Mouse (Mus musculus) neural tube, embryonic 12.5 days (tissue): Measurements from ENCODE around the gene Nat8f7. TPM values are rescaled to one million over a fixed set of nuclear protein-coding genes. Genes with fewer than 3 reads are reported as not detected.
"Not testable (repeated sequence)": the region's sequence is repeated elsewhere in the genome, so short reads cannot be mapped to it uniquely, and the experiment has no call there.

Source experiments
- ATAC-seq: fragments of 200-750 bp; cut with Nextera tagmentation; 2 replicates; pipeline ENCODE4 v1.8.0; 2017; ENCODE audit warnings: low read depth, mild to moderate bottlenecking, moderate TSS enrichment, moderate library complexity; ENCODE audit not compliant: low FRiP score
- H3K27ac ChIP-seq: fragments of 300-500 bp; sonication (generic); 2 replicates; pipeline ENCODE4 v1.5.1; 2016
- H3K27me3 ChIP-seq: fragments of 300-500 bp; sonication (generic); replicated peaks from 2 replicates; pipeline ENCODE4 v1.6.1; 2016; ENCODE audit warnings: mild to moderate bottlenecking
- H3K36me3 ChIP-seq: fragments of 300-500 bp; sonication (generic); 2 replicates; pipeline ENCODE4 v1.6.1; 2016; ENCODE audit warnings: mild to moderate bottlenecking
- H3K4me1 ChIP-seq: fragments of 300-500 bp; sonication (generic); 2 replicates; pipeline ENCODE4 v1.6.1; 2016
- H3K4me2 ChIP-seq: fragments of 300-500 bp; sonication (generic); replicated peaks from 2 replicates; pipeline ENCODE4 v1.6.1; 2016; ENCODE audit warnings: mild to moderate bottlenecking
- H3K4me3 ChIP-seq: fragments of 300-500 bp; sonication (generic); 2 replicates; pipeline ENCODE4 v1.5.1; 2016
- H3K9ac ChIP-seq: fragments of 300-500 bp; sonication (generic); 2 replicates; pipeline ENCODE4 v1.6.1; 2016; ENCODE audit warnings: mild to moderate bottlenecking
- H3K9me3 ChIP-seq: fragments of 300-500 bp; sonication (generic); 2 replicates; pipeline ENCODE4 v1.6.1; 2016; ENCODE audit warnings: mild to moderate bottlenecking
- WGBS: fragments of 180-500 bp; shearing (Covaris S2); methylation state at CpG from one replicate; pipeline ENCODE4 v1.1.7; 2016; 5-methylcytosine and 5-hydroxymethylcytosine counted together
- microRNA-seq: library from miRNA; unstranded; fragments of <30 nt; microRNA quantifications from one replicate; pipeline ENCODE4, GENCODE M21; 2017
- polyA plus RNA-seq: library from polyadenylated mRNA; unstranded; fragments of >200 nt; fragmentation: Nextera tagmentation; extraction: Ambion mirVana; gene quantifications from 2 replicates; pipeline ENCODE4 v1.2.1, GENCODE M21; 2016

Gene Nat8f7
- not detected in 2 replicates for polyA plus RNA-seq

DNA sequence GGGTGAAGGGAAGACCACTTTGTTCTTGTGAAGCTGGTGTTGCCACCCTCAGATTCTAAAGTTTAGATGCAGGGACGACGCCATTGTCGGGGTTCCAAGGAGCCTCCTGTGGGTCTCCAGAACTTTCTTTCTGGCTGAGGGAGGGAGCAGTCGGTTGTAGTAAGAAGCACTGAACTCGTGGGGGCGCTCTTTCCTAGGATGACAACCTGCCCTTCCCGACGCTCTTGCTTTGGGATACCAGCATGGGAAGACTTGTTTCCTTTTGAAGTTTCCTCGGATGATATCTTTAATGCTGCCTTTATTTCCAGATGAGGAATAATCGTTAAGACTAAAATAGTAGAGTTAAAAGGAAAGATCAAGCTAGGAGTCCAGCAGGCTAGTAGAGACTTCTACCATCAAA is at the start of gene Nat8f7:
Gene Nat8f7 (minus strand): TSS at position 101 of the 400 bp plus-strand sequence.
- H3K36me3 ChIP-seq, H3K4me2 ChIP-seq, H3K4me1 ChIP-seq, H3K9ac ChIP-seq, H3K27me3 ChIP-seq, H3K9me3 ChIP-seq, H3K4me3 ChIP-seq, H3K27ac ChIP-seq, ATAC-seq: not testable (repeated sequence)
- WGBS: 84% methylated on average over 10 of the region's 10 CpGs

GRCm38 (mm10) chr6:85762678-85763077 is 49.7 kb upstream of the Nat8f7 start:
- ATAC-seq: not testable (repeated sequence)
- WGBS: 82% methylated on average over 2 of the region's 2 CpGs

GRCm38 (mm10) chr6:85755705-85756249 is 42.8 kb upstream of the Nat8f7 start:
- ATAC-seq, H3K9me3 ChIP-seq, H3K4me3 ChIP-seq, H3K27me3 ChIP-seq, H3K27ac ChIP-seq, H3K4me2 ChIP-seq, H3K4me1 ChIP-seq, H3K36me3 ChIP-seq, H3K9ac ChIP-seq: not testable (repeated sequence)
- 78% methylated on average over 4 of the region's 6 CpGs for WGBS

More at GRCm38 (mm10) chr6:85762678-85763077, 49.7 kb upstream of the Nat8f7 start:
- not testable (repeated sequence) for H3K9ac ChIP-seq, H3K27ac ChIP-seq, H3K4me1 ChIP-seq, H3K9me3 ChIP-seq, H3K27me3 ChIP-seq, H3K36me3 ChIP-seq, H3K4me3 ChIP-seq, H3K4me2 ChIP-seq

- not testable (repeated sequence) for H3K9ac ChIP-seq, H3K4me1 ChIP-seq, H3K27me3 ChIP-seq, ATAC-seq, H3K27ac ChIP-seq, H3K9me3 ChIP-seq, H3K36me3 ChIP-seq, H3K4me2 ChIP-seq, H3K4me3 ChIP-seq
- WGBS: 88% methylated on average over 1 of the region's 1 CpGs
Observed at GRCm38 (mm10) chr6:85709607-85710006, 3.4 kb downstream of the Nat8f7 start.

- WGBS: 92% methylated on average over 5 of the region's 5 CpGs
- not testable (repeated sequence) for H3K4me1 ChIP-seq
Observed at GRCm38 (mm10) chr6:85709206-85709605, 3.8 kb downstream of the Nat8f7 start.

DNA sequence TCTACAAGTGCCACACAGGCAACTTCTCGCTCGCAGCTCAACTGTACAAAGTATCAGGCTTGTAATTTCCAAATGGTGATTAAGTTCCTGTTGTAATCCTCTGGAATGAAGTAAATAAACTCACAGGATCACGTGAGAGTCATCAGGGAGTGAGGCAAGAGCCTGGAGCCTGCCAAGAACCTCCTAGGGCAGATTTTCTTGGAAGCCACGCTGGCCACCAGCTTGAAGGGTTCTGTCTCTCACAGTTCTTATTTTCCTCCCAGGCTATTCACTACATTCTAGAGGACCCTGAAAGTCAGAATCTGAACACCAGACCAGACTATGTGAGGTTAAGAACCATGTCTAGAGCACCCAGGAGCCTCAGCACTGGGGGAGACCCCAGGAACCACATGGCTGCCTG is 11.1 kb downstream of the Nat8f7 start:
- not testable (repeated sequence) for ATAC-seq, H3K27ac ChIP-seq, H3K9ac ChIP-seq, H3K9me3 ChIP-seq, H3K27me3 ChIP-seq, H3K4me3 ChIP-seq, H3K36me3 ChIP-seq, H3K4me2 ChIP-seq, H3K4me1 ChIP-seq
- 87% methylated on average over 2 of the region's 4 CpGs for WGBS

More at GRCm38 (mm10) chr6:85709206-85709605, 3.8 kb downstream of the Nat8f7 start:
- not testable (repeated sequence) for H3K27ac ChIP-seq, H3K4me3 ChIP-seq, ATAC-seq, H3K9me3 ChIP-seq, H3K36me3 ChIP-seq, H3K27me3 ChIP-seq, H3K9ac ChIP-seq, H3K4me2 ChIP-seq

Small RNAs within 50 kb of the gene (microRNA-seq; reads per million reads assigned to microRNA genes)
- not detected for gene Gm27317

Other genes starting within 250 kb of the Nat8f7 start
- 2.6 and 2.7 TPM in 2 replicates for gene Fbxo41, start 210.2 kb downstream of the Nat8f7 start, polyA plus RNA-seq
- gene Egr4, start 199.6 kb downstream of the Nat8f7 start, polyA plus RNA-seq: not detected in 2 replicates
- 5.9 and 6.7 TPM in 2 replicates for gene Alms1, start 125.7 kb downstream of the Nat8f7 start, polyA plus RNA-seq
- gene Nat8f3, start 52.5 kb upstream of the Nat8f7 start, polyA plus RNA-seq: 0.29 TPM in 1 of 2 replicates, not detected in the other
- not detected in 2 replicates for gene Nat8f6, start 107.7 kb upstream of the Nat8f7 start, polyA plus RNA-seq
- not detected in 2 replicates for gene Nat8f5, start 107.8 kb upstream of the Nat8f7 start, polyA plus RNA-seq
- not detected in 2 replicates for gene Nat8, start 118.9 kb upstream of the Nat8f7 start, polyA plus RNA-seq
- gene Nat8f2, start 156.0 kb upstream of the Nat8f7 start, polyA plus RNA-seq: not detected in 2 replicates
- gene Nat8f4, start 191.7 kb upstream of the Nat8f7 start, polyA plus RNA-seq: 4.6 TPM in 2 replicates
- gene Tprkb, start 198.7 kb upstream of the Nat8f7 start, polyA plus RNA-seq: 41.2 and 41.4 TPM in 2 replicates
- 9.6 and 9.9 TPM in 2 replicates for gene Nat8f1, start 202.5 kb upstream of the Nat8f7 start, polyA plus RNA-seq
- gene Dusp11, start 248.5 kb upstream of the Nat8f7 start, polyA plus RNA-seq: 48.8 and 56.6 TPM in 2 replicates